Mouse (Mus musculus) limb, embryonic 12.5 days (tissue): ENCODE measurements around the gene Odc1. TPM values are rescaled to one million over a fixed set of nuclear protein-coding genes. Genes with fewer than 3 reads are reported as not detected.

Source experiments
- ATAC-seq: fragments of 200-750 bp; cut with Nextera tagmentation; 2 replicates; pipeline ENCODE4 v1.8.0; 2017; ENCODE audit warnings: low read depth, moderate TSS enrichment; ENCODE audit not compliant: insufficient number of reproducible peaks, insufficient read depth, low FRiP score, low TSS enrichment
- H3K27ac ChIP-seq: fragments of 300-500 bp; sonication (generic); 2 replicates; pipeline ENCODE4 v1.5.1; 2016; ENCODE audit warnings: mild to moderate bottlenecking, moderate library complexity
- H3K27me3 ChIP-seq: fragments of 300-500 bp; sonication (generic); 2 replicates; pipeline ENCODE4 v1.6.1; 2016; ENCODE audit warnings: mild to moderate bottlenecking, moderate library complexity
- H3K36me3 ChIP-seq: fragments of 300-500 bp; sonication (generic); 2 replicates; pipeline ENCODE4 v1.6.1; 2016; ENCODE audit warnings: mild to moderate bottlenecking, moderate library complexity
- H3K4me1 ChIP-seq: fragments of 300-500 bp; sonication (generic); replicated peaks from 2 replicates; pipeline ENCODE4 v1.6.1; 2016
- H3K4me2 ChIP-seq: fragments of 300-500 bp; sonication (generic); 2 replicates; pipeline ENCODE4 v1.6.1; 2016; ENCODE audit warnings: mild to moderate bottlenecking, moderate library complexity
- H3K4me3 ChIP-seq: fragments of 300-500 bp; sonication (generic); replicated peaks from 2 replicates; pipeline ENCODE4 v1.5.1; 2016; ENCODE audit warnings: mild to moderate bottlenecking
- H3K9ac ChIP-seq: fragments of 300-500 bp; sonication (generic); replicated peaks from 2 replicates; pipeline ENCODE4 v1.6.1; 2016; ENCODE audit warnings: mild to moderate bottlenecking, moderate library complexity
- H3K9me3 ChIP-seq: fragments of 300-500 bp; sonication (generic); 2 replicates; pipeline ENCODE4 v1.6.1; 2016; ENCODE audit warnings: mild to moderate bottlenecking, moderate library complexity
- WGBS: fragments of 180-500 bp; shearing (Covaris S2); methylation state at CpG from one replicate; pipeline ENCODE4 v1.1.7; 2016; 5-methylcytosine and 5-hydroxymethylcytosine counted together
- polyA plus RNA-seq: library from polyadenylated mRNA; unstranded; fragments of >200 nt; fragmentation: Nextera tagmentation; extraction: Ambion mirVana; gene quantifications from 2 replicates; pipeline ENCODE4 v1.2.1, GENCODE M21; 2016

Gene Odc1
- 245 and 254 TPM in 2 replicates for polyA plus RNA-seq

- ATAC-seq, result peak; percentile 98
- Histone ChIP-seq H3K27ac (peak within 1 kb of the TSS; percentile 94), H3K9me3 (no peaks in the 10 kb centered on the region), H3K4me3 (peak within 1 kb of the TSS; percentile 89), H3K4me2 (peak within 1 kb of the TSS; percentile 74), H3K27me3 (no peaks in the 10 kb centered on the region), H3K9ac (peak within 1 kb of the TSS; percentile 94), H3K4me1 (peaks cover 10% of the 10 kb centered on the region), H3K36me3 (peaks cover 28% of the 10 kb centered on the region)
- under 1% methylated on average over 81 of the region's 98 CpGs for WGBS
Measured at GRCm38 (mm10) chr12:17544209-17545106, at the start of gene Odc1. TSS of gene Odc1 (plus strand) at chr12:17544794.

- H3K9me3 ChIP-seq, result no peaks in the 10 kb centered on the region
- H3K36me3 ChIP-seq, result no peaks in the 10 kb centered on the region
- no peak overlapping the region for H3K4me2 ChIP-seq
- peaks cover 25% of the 10 kb centered on the region for H3K4me1 ChIP-seq
- no peak for ATAC-seq
- no peak overlapping the region for H3K4me3 ChIP-seq
- 43% methylated on average over 4 of the region's 4 CpGs for WGBS
- H3K9ac ChIP-seq, result no peak overlapping the region
- H3K27me3 ChIP-seq, result no peaks in the 10 kb centered on the region
- H3K27ac ChIP-seq, result no peak overlapping the region
Measured at GRCm38 (mm10) chr12:17494809-17495208, 49.8 kb upstream of the Odc1 start.

- H3K4me2 ChIP-seq, result no peak overlapping the region
- no peak for ATAC-seq
- WGBS, result 18% methylated on average over 8 of the region's 8 CpGs
- H3K36me3 ChIP-seq, result no peaks in the 10 kb centered on the region
- peaks cover 25% of the 10 kb centered on the region for H3K4me1 ChIP-seq
- no peak overlapping the region for H3K9ac ChIP-seq
- H3K9me3 ChIP-seq, result no peaks in the 10 kb centered on the region
- H3K27me3 ChIP-seq, result no peaks in the 10 kb centered on the region
- no peak overlapping the region for H3K4me3 ChIP-seq
- no peak overlapping the region for H3K27ac ChIP-seq
Measured at GRCm38 (mm10) chr12:17495858-17496451, 48.6 kb upstream of the Odc1 start.

- Histone ChIP-seq H3K4me1 (no peaks in the 10 kb centered on the region), H3K9me3 (no peaks in the 10 kb centered on the region), H3K4me2 (no peak overlapping the region), H3K9ac (no peak overlapping the region), H3K27ac (no peak overlapping the region), H3K4me3 (no peak overlapping the region), H3K36me3 (no peaks in the 10 kb centered on the region), H3K27me3 (no peaks in the 10 kb centered on the region)
- ATAC-seq, result no peak
- WGBS, result 25% methylated on average over 2 of the region's 2 CpGs
Measured at GRCm38 (mm10) chr12:17505620-17506074, 38.9 kb upstream of the Odc1 start.

GRCm38 (mm10) chr12:17506117-17506993, 38.2 kb upstream of the Odc1 start:
- Histone ChIP-seq H3K27me3 (no peaks in the 10 kb centered on the region), H3K4me3 (no peak overlapping the region), H3K4me1 (no peaks in the 10 kb centered on the region), H3K4me2 (no peak overlapping the region), H3K9me3 (no peaks in the 10 kb centered on the region), H3K27ac (no peak overlapping the region), H3K36me3 (no peaks in the 10 kb centered on the region), H3K9ac (no peak overlapping the region)
- 62% methylated on average over 5 of the region's 5 CpGs for WGBS
- ATAC-seq, result no peak

GRCm38 (mm10) chr12:17506994-17507542, 37.5 kb upstream of the Odc1 start:
- 57% methylated on average over 13 of the region's 13 CpGs for WGBS
- H3K9me3 ChIP-seq, result no peaks in the 10 kb centered on the region
- no peak overlapping the region for H3K27ac ChIP-seq

GRCm38 (mm10) chr12:17509310-17509709, 35.3 kb upstream of the Odc1 start:
- H3K4me3 ChIP-seq, result no peak overlapping the region
- no peaks in the 10 kb centered on the region for H3K9me3 ChIP-seq
- no peak overlapping the region for H3K27ac ChIP-seq
- no peak overlapping the region for H3K4me2 ChIP-seq
- ATAC-seq, result no peak
- no peaks in the 10 kb centered on the region for H3K4me1 ChIP-seq
- no peaks in the 10 kb centered on the region for H3K36me3 ChIP-seq
- no peaks in the 10 kb centered on the region for H3K27me3 ChIP-seq
- H3K9ac ChIP-seq, result no peak overlapping the region
- WGBS, result 89% methylated on average over 1 of the region's 1 CpGs

More at GRCm38 (mm10) chr12:17506994-17507542, 37.5 kb upstream of the Odc1 start:
- H3K9ac ChIP-seq, result no peak overlapping the region
- no peak overlapping the region for H3K4me2 ChIP-seq
- H3K36me3 ChIP-seq, result no peaks in the 10 kb centered on the region
- no peaks in the 10 kb centered on the region for H3K27me3 ChIP-seq
- no peak overlapping the region for H3K4me3 ChIP-seq
- ATAC-seq, result no peak
- no peaks in the 10 kb centered on the region for H3K4me1 ChIP-seq

GRCm38 (mm10) chr12:17510158-17510557, 34.4 kb upstream of the Odc1 start:
- no peak for ATAC-seq

GRCm38 (mm10) chr12:17511019-17511418, 33.6 kb upstream of the Odc1 start:
- H3K36me3 ChIP-seq, result no peaks in the 10 kb centered on the region
- WGBS, result 84% methylated on average over 6 of the region's 6 CpGs
- no peaks in the 10 kb centered on the region for H3K4me1 ChIP-seq
- H3K9me3 ChIP-seq, result no peaks in the 10 kb centered on the region
- no peaks in the 10 kb centered on the region for H3K27me3 ChIP-seq
- no peak overlapping the region for H3K9ac ChIP-seq
- no peak overlapping the region for H3K4me3 ChIP-seq
- no peak overlapping the region for H3K27ac ChIP-seq
- H3K4me2 ChIP-seq, result no peak overlapping the region
- no peak for ATAC-seq

More at GRCm38 (mm10) chr12:17510158-17510557, 34.4 kb upstream of the Odc1 start:
- H3K36me3 ChIP-seq, result no peaks in the 10 kb centered on the region
- 47% methylated on average over 12 of the region's 12 CpGs for WGBS
- H3K27ac ChIP-seq, result no peak overlapping the region
- H3K4me2 ChIP-seq, result no peak overlapping the region
- H3K4me1 ChIP-seq, result no peaks in the 10 kb centered on the region
- no peaks in the 10 kb centered on the region for H3K27me3 ChIP-seq
- no peak overlapping the region for H3K9ac ChIP-seq
- H3K9me3 ChIP-seq, result no peaks in the 10 kb centered on the region
- no peak overlapping the region for H3K4me3 ChIP-seq

- Histone ChIP-seq H3K27me3 (no peaks in the 10 kb centered on the region), H3K36me3 (no peaks in the 10 kb centered on the region), H3K4me1 (0 out of 2 replicates have a peak, but pooled peaks cover 4% of the 10 kb centered on the region), H3K27ac (no peak overlapping the region), H3K9me3 (no peaks in the 10 kb centered on the region), H3K4me3 (no peak overlapping the region), H3K4me2 (no peak overlapping the region), H3K9ac (no peak overlapping the region)
- 72% methylated on average over 3 of the region's 3 CpGs for WGBS
- ATAC-seq, result no peak
Measured at GRCm38 (mm10) chr12:17529180-17529579, 15.4 kb upstream of the Odc1 start.
